Mouse (Mus musculus): ENCODE results near the gene Atp6v1e2. TPM values are rescaled to one million over a fixed set of nuclear protein-coding genes. Genes with fewer than 3 reads are reported as not detected.

Gene Atp6v1e2
- polyA plus RNA-seq (2012; ENCODE audit: low replicate concordance) = not detected in 2 replicates

DNA sequence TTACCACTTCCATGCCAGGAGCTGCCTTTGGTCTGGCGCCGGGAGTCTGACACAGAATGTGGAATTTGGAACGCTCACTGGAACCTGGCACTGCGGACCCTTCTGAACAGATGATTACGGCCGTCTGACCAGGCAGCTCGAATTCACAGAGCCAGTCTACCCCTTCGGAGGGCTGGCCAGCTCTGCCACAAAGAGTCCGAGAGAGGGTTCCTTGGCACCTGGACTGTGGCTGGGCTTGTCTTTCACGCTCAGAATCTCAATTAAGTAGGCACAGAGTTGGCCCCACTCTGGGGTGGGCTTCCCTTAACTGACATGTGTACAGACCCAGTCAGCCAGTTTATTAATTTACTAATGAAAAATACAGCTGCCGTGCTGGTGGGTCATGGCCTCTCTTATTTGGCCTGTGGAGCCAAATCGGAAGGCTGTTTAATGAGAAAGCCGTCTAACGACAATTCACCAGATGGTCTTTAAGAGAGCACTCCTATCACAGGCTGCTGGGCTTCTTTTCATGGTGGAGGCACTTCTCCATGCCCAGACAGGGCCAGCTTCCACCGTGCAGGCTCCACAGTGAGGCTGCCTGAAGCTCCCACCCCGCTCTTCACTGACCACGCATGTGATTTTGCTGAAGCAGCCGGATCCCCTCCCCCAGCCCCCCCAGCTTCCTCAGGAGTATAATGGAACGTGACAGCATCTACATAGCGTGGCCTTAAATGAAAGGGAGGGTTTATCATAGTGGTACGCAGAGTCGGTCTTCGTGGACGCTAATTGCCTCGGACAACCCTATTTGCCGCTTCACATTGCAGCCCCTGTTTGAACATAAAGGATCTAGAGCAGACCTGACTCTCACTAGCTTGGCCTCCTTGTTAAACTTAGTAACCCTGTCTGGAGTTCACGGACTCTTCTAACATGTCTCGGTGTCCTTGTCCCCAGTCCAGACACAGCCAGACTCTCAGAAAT is at the start of gene Atp6v1e2:
Gene Atp6v1e2, minus strand, starts transcription at position 58 of the 957 bp plus-strand sequence.

GRCm38 (mm10) chr17:86962894-86963585 is 15.3 kb upstream of the Atp6v1e2 start, which contains the start of gene Rhoq:
Gene Rhoq (plus strand): TSS chr17:86963082.

GRCm38 (mm10) chr17:86917048-86917447 is 30.6 kb downstream of the Atp6v1e2 start, which contains the start of gene Tmem247:
Gene Tmem247 (plus strand): TSS chr17:86917348.

Other genes with a start within 250 kb of the Atp6v1e2 start
- gene Epas1, start 194.2 kb downstream of the Atp6v1e2 start, polyA plus RNA-seq (2012; ENCODE audit: low replicate concordance) = 3.7 and 4.8 TPM in 2 replicates
- not detected in 2 replicates for gene Tmem247, start 30.5 kb downstream of the Atp6v1e2 start, polyA plus RNA-seq (2012; ENCODE audit: low replicate concordance)
- gene Rhoq, start 15.2 kb upstream of the Atp6v1e2 start, polyA plus RNA-seq (2012; ENCODE audit: low replicate concordance) = 23.2 and 40.1 TPM in 2 replicates
- 1.8 and 5.8 TPM in 2 replicates for gene Pigf, start 77.5 kb upstream of the Atp6v1e2 start, polyA plus RNA-seq (2012; ENCODE audit: low replicate concordance)
- 1.5 and 2.7 TPM in 2 replicates for gene Cript, start 77.7 kb upstream of the Atp6v1e2 start, polyA plus RNA-seq (2012; ENCODE audit: low replicate concordance)
- 27.0 and 36.8 TPM in 2 replicates for gene Socs5, start 159.8 kb upstream of the Atp6v1e2 start, polyA plus RNA-seq (2012; ENCODE audit: low replicate concordance)